Mouse (Mus musculus) stomach, postnatal 0 days (tissue): Measurements from ENCODE around the gene Adam15. TPM values are rescaled to one million over a fixed set of nuclear protein-coding genes. Genes with fewer than 3 reads are reported as not detected.

Experiments used
- ATAC-seq: fragments of 200-750 bp; cut with Nextera tagmentation; 2 replicates; pipeline ENCODE4 v1.8.0; 2017; ENCODE audit not compliant: low FRiP score, low TSS enrichment
- DNase-seq: peaks from one replicate; pipeline ENCODE4 v3.0.0-alpha.2; 2016; ENCODE audit warnings: low spot score
- H3K27ac ChIP-seq: fragments of 300-500 bp; sonication (generic); replicated peaks from 2 replicates; pipeline ENCODE4 v1.5.1; 2014; ENCODE audit warnings: mild to moderate bottlenecking, control low read depth
- H3K27me3 ChIP-seq: fragments of 300-500 bp; sonication (generic); 2 replicates; pipeline ENCODE4 v1.6.1; 2014; ENCODE audit warnings: low read length; ENCODE audit not compliant: control insufficient read depth, insufficient read depth
- H3K36me3 ChIP-seq: fragments of 300-500 bp; sonication (generic); 2 replicates; pipeline ENCODE4 v1.6.1; 2014; ENCODE audit warnings: low read length, mixed read lengths; ENCODE audit not compliant: control insufficient read depth, insufficient read depth
- H3K4me1 ChIP-seq: fragments of 300-500 bp; sonication (generic); replicated peaks from 2 replicates; pipeline ENCODE4 v1.6.1; 2014; ENCODE audit warnings: antibody characterized with exemption; ENCODE audit not compliant: control insufficient read depth, insufficient read depth
- H3K4me2 ChIP-seq: fragments of 300-500 bp; sonication (generic); replicated peaks from 2 replicates; pipeline ENCODE4 v1.6.1; 2014; ENCODE audit warnings: low read depth, mild to moderate bottlenecking, control low read depth, moderate library complexity
- H3K4me3 ChIP-seq: fragments of 300-500 bp; sonication (generic); 2 replicates; pipeline ENCODE4 v1.5.1; 2014; ENCODE audit warnings: low read depth, low read length, control low read depth
- H3K9ac ChIP-seq: fragments of 300-500 bp; sonication (generic); 2 replicates; pipeline ENCODE4 v1.6.1; 2014; ENCODE audit warnings: mild to moderate bottlenecking, low read length, control low read depth, mixed read lengths
- H3K9me3 ChIP-seq: fragments of 300-500 bp; sonication (generic); 2 replicates; pipeline ENCODE4 v1.6.1; 2016; ENCODE audit warnings: low read length; ENCODE audit not compliant: control insufficient read depth
- CTCF ChIP-seq: IDR thresholded peaks from 2 replicates; pipeline ENCODE4 v1.5.1; 2016; ENCODE audit warnings: antibody characterized with exemption, low read depth, mild to moderate bottlenecking, moderate library complexity
- EP300 ChIP-seq: optimal IDR thresholded peaks from 2 replicates; pipeline ENCODE3; 2016; ENCODE audit warnings: antibody characterized with exemption
- WGBS: fragments of 180-500 bp; shearing (Covaris S2); extraction: QIAGEN DNeasy Blood & Tissue Kit; methylation state at CpG from one replicate; pipeline ENCODE4 v1.1.7; 2014; 5-methylcytosine and 5-hydroxymethylcytosine counted together
- polyA plus RNA-seq: library from polyadenylated mRNA; unstranded; fragments of >200 nt; fragmentation: Nextera tagmentation; extraction: Ambion mirVana; gene quantifications from 2 replicates; pipeline ENCODE4 v1.2.1, GENCODE M21; 2015

The Adam15 gene
- polyA plus RNA-seq, 1 experiment from 2014 or later: 43.0 TPM

DNA sequence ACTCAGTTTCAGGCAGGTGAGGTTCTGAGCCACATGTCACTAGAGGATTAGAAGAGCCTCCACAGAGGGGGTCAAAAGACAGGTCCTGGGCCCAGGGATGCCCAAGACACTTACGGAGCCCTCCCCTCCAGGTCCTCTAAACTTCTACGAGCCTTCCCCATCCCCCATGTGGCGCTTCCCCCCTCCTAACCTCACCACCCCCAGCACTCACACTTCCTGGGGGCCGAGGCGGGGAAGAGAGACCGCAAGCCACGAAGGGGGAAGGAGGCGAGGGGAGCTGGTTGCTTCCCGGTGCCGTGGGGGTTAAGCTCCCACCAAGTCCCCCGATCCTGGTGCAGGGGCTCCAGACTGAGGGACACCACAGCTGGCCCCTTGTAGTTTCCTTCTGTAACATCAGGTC is 35.7 kb upstream of the Adam15 start:
- no peak overlapping the region for H3K9ac ChIP-seq
- no peak for DNase-seq
- H3K4me3 ChIP-seq: no peak overlapping the region
- ATAC-seq: no peak
- 53% methylated on average over 10 of the region's 11 CpGs for WGBS
- H3K4me1 ChIP-seq: peaks cover 7% of the 10 kb centered on the region
- TF ChIP-seq EP300: no peak
- no peak for TF ChIP-seq CTCF
- no peaks in the 10 kb centered on the region for H3K27me3 ChIP-seq
- peaks cover 3% of the 10 kb centered on the region for H3K36me3 ChIP-seq
- peak overlapping the region; percentile 79 for H3K27ac ChIP-seq
- no peaks in the 10 kb centered on the region for H3K9me3 ChIP-seq
- H3K4me2 ChIP-seq: peak overlapping the region; percentile 23

DNA sequence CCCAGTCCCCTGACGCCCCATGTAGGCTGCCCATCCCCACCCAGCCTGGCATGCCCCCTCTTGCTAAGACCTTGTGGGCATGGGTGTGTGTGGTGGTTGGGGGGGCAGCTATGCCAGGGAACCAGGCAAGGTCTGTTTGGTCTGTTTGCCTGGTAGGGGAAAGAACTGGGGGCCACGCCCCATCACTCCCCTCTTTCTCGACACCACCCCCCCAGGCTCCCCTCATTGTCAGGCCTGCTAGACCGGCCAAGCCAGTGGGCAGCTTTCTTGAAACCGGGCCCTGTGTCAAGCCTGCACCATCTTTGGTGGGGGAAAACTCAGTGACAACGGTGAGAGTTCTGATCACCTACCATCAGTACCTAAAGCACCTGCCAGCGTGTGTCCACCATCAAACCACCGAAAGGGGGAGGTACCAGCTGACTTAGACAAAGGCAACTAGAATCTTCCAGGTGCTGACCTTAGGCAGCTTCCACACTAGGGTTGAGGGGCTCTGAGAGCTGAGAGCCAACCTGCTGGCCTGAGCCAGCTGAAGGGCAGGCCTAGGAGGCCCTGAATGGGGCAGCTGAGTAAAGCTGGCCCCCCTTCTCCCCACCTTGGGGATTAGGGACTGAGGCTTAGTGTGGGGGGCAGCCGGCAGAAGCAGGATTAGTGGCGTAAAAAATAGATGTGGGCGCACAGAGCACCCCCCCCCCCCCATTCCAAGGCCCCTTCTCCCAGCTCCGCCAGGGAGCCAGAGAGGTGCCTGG is 34.7 kb upstream of the Adam15 start:
- no peaks in the 10 kb centered on the region for H3K9me3 ChIP-seq
- DNase-seq (no peak), ATAC-seq (no peak)
- TF ChIP-seq CTCF (no peak), EP300 (no peak)
- H3K4me1 ChIP-seq: peaks cover 7% of the 10 kb centered on the region
- peak overlapping the region; percentile 10; the same call in 1 of the 2 replicates for H3K4me3 ChIP-seq
- peak overlapping the region; percentile 23 for H3K4me2 ChIP-seq
- H3K9ac ChIP-seq: peak overlapping the region; percentile 23
- H3K27ac ChIP-seq: peak overlapping the region; percentile 79
- peaks cover 7% of the 10 kb centered on the region for H3K36me3 ChIP-seq
- no peaks in the 10 kb centered on the region for H3K27me3 ChIP-seq
- WGBS: 61% methylated on average over 12 of the region's 12 CpGs

DNA sequence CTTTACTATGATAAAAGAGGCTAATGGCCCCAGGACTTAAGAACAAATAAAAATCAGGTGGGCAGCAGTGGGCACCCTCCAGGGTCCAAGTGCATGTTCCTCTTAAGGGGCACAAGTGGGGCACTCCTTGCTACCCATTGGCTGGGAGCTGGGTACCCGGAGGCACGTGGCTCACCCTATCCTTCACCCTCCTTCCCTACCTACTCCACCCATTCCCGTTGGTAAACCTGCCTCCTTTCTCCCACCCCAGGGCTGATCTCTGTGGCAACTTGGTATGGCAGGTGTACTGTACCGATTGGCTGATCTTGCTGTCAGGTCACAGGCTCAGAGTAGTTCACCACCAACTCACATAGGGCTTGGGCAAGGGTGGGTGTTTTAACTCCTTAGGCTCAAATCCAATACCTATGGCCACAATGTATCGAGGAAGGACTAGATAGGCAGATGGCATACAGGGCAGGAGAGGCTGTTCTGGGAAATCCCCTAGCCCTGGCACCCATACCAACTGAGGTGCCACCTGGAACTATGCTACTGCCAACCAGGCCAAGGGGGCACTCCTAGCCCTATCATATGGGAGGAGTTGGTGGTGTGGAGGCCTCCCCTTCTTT is 34.0 kb upstream of the Adam15 start:
- TF ChIP-seq EP300 (no peak), CTCF (no peak)
- Histone ChIP-seq H3K27me3 (no peaks in the 10 kb centered on the region), H3K4me1 (peaks cover 7% of the 10 kb centered on the region), H3K9me3 (no peaks in the 10 kb centered on the region), H3K27ac (peak overlapping the region; percentile 79), H3K9ac (no peak overlapping the region), H3K36me3 (peaks cover 7% of the 10 kb centered on the region), H3K4me2 (no peak overlapping the region; the same call in 1 of the 2 replicates), H3K4me3 (no peak overlapping the region)
- ATAC-seq: no peak
- no peak for DNase-seq
- WGBS: 48% methylated on average over 5 of the region's 5 CpGs

DNA sequence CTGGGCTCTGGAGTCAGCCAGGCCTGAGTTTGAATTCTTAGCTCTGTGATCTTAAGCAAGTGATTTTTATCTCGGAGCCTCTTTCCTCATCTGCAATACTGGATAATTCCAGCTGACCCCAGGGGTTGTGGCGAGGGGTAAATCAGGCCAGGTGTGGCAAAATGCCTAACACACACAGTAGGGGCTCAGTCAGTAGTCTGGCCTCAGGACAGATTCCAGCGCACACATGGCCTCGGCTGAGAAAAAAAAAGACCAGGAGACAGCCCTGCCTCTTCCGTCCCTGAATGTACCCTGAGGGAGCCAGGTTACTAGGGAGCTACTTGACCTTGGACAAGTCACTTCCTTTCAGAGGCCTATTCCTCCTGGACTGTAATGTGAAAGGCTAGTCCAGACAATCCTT is 33.2 kb upstream of the Adam15 start:
- DNase-seq (no peak), ATAC-seq (no peak)
- Histone ChIP-seq H3K9me3 (no peaks in the 10 kb centered on the region), H3K27ac (no peak overlapping the region), H3K36me3 (peaks cover 7% of the 10 kb centered on the region), H3K4me2 (no peak overlapping the region), H3K4me3 (no peak overlapping the region), H3K27me3 (no peaks in the 10 kb centered on the region), H3K9ac (no peak overlapping the region), H3K4me1 (peaks cover 6% of the 10 kb centered on the region)
- TF ChIP-seq CTCF: no peak
- no peak for TF ChIP-seq EP300
- 63% methylated on average over 5 of the region's 5 CpGs for WGBS

DNA sequence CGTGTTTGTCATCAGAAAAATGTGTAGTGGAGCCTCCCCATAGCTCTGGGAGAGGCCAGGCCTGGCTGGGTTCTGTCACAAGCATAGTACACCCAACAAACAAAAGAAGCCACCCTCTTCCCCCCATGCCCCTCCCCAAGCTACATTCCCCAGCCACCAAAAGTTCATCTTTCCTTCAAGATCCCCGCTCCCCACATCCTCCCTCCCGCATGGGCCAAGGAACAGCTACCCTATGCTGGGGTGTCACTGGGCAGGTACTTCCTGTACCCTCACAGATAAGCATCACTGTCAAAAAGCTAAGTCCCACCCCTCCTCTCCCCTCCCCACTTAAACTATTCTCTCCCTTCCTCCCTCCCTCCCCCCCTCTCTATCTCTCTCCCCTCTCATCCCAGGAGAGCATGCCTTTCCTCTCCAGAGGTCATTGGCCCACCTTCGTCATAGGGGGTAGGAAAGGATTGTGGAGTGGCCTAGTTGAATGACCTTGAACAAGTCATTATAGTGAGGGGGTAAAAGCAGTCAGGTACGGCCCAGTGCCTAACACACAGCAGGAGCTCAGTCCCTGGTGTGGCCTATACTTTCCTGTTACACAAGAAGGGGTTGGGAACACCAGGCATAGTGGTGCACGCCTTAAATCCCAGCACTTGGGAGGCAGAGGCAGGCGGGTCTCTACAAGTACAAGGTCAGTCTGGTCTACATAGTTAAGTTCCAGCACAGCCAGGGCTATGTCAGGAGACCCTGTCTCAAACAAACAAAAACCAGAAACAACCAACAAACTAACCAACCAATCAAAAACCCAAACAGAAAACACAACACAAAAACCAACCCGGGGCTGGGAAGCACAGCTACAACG is 32.5 kb upstream of the Adam15 start:
- Histone ChIP-seq H3K9ac (no peak overlapping the region), H3K9me3 (no peaks in the 10 kb centered on the region), H3K4me2 (no peak overlapping the region), H3K36me3 (peaks cover 7% of the 10 kb centered on the region), H3K27ac (no peak overlapping the region), H3K27me3 (no peaks in the 10 kb centered on the region), H3K4me3 (no peak overlapping the region), H3K4me1 (peaks cover 8% of the 10 kb centered on the region)
- ATAC-seq (no peak), DNase-seq (no peak)
- TF ChIP-seq EP300 (no peak), CTCF (no peak)
- 86% methylated on average over 9 of the region's 9 CpGs for WGBS
